Mouse (Mus musculus) heart, embryonic 12.5 days (tissue): ENCODE results near the gene Igfbp5. TPM values are rescaled to one million over a fixed set of nuclear protein-coding genes. Genes with fewer than 3 reads are reported as not detected.

Experiments used
- ATAC-seq: fragments of 200-750 bp; cut with Nextera tagmentation; 2 replicates; pipeline ENCODE4 v1.8.0; 2017; ENCODE audit warnings: moderate TSS enrichment, moderate library complexity; ENCODE audit not compliant: insufficient number of reproducible peaks, low FRiP score
- H3K27ac ChIP-seq: fragments of 300-500 bp; sonication (generic); 2 replicates; pipeline ENCODE4 v1.5.1; 2016; ENCODE audit warnings: mild to moderate bottlenecking, moderate library complexity; ENCODE audit not compliant: poor library complexity, severe bottlenecking
- H3K27me3 ChIP-seq: fragments of 300-500 bp; sonication (generic); replicated peaks from 2 replicates; pipeline ENCODE4 v1.6.1; 2016; ENCODE audit warnings: mild to moderate bottlenecking, moderate library complexity
- H3K36me3 ChIP-seq: fragments of 300-500 bp; sonication (generic); 2 replicates; pipeline ENCODE4 v1.6.1; 2016; ENCODE audit warnings: mild to moderate bottlenecking, moderate library complexity
- H3K4me1 ChIP-seq: fragments of 300-500 bp; sonication (generic); replicated peaks from 2 replicates; pipeline ENCODE4 v1.6.1; 2016; ENCODE audit warnings: mild to moderate bottlenecking
- H3K4me2 ChIP-seq: fragments of 300-500 bp; sonication (generic); 2 replicates; pipeline ENCODE4 v1.6.1; 2016; ENCODE audit warnings: mild to moderate bottlenecking, moderate library complexity
- H3K4me3 ChIP-seq: fragments of 300-500 bp; sonication (generic); 2 replicates; pipeline ENCODE4 v1.5.1; 2016; ENCODE audit warnings: mild to moderate bottlenecking
- H3K9ac ChIP-seq: fragments of 300-500 bp; sonication (generic); 2 replicates; pipeline ENCODE4 v1.6.1; 2016; ENCODE audit warnings: mild to moderate bottlenecking, moderate library complexity
- H3K9me3 ChIP-seq: fragments of 300-500 bp; sonication (generic); replicated peaks from 2 replicates; pipeline ENCODE4 v1.6.1; 2016; ENCODE audit warnings: mild to moderate bottlenecking, moderate library complexity
- WGBS: fragments of 180-500 bp; shearing (Covaris S2); methylation state at CpG from one replicate; pipeline ENCODE4 v1.1.7; 2016; 5-methylcytosine and 5-hydroxymethylcytosine counted together
- polyA plus RNA-seq: library from polyadenylated mRNA; unstranded; fragments of >200 nt; fragmentation: Nextera tagmentation; extraction: Ambion mirVana; gene quantifications from 2 replicates; pipeline ENCODE4 v1.2.1, GENCODE M21; 2016

Igfbp5 gene
- polyA plus RNA-seq, 1 experiment from 2014 or later = 179 TPM

DNA sequence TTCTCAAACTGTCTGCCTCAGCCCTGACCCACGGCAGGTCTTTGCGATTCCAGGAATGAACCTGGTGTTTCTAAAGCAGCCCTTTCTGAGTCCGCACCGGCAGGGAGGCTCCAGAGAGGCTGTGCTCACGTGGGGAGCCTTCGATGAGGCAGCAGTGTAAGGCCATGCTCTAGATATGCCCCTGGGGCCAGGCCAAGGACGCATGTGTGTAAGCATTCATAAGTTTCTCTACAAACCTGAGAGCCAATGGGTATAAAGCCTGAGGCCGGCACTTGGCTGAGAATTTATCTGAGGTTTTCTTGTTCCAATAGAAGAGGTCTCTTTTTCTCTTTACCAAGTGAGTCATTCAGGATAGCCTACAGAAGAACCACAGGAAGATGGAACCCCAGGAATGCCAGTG is 35.3 kb downstream of the Igfbp5 start:
- Histone ChIP-seq H3K4me1 (peaks cover 20% of the 10 kb centered on the region), H3K9ac (no peak overlapping the region), H3K4me2 (no peak overlapping the region), H3K27me3 (no peaks in the 10 kb centered on the region), H3K4me3 (no peak overlapping the region), H3K27ac (no peak overlapping the region), H3K9me3 (no peaks in the 10 kb centered on the region), H3K36me3 (no peaks in the 10 kb centered on the region)
- 42% methylated on average over 8 of the region's 8 CpGs for WGBS
- no peak for ATAC-seq

DNA sequence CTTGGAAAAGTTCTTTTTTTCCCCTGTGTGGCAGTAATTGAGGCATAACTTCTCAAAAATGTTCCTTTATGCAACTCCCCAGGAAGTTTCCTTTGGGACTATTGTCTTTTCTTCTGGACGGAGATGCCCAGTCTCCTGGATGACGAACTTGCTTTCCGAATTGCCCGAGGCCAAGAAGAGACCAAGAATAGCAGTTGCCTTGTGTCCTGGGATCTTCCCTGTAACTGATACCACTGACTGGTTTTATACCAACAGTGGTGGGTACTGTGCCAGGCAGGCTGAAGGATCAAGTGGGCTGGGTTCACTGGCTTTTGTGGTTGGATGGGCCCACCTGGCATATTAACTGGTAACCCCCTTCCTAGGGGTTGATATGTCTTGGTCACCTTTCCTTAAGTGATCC is 41.1 kb downstream of the Igfbp5 start:
- H3K4me3 ChIP-seq = no peak overlapping the region
- no peaks in the 10 kb centered on the region for H3K9me3 ChIP-seq
- peaks cover 11% of the 10 kb centered on the region for H3K4me1 ChIP-seq
- no peak for ATAC-seq
- no peak overlapping the region for H3K4me2 ChIP-seq
- 87% methylated on average over 4 of the region's 4 CpGs for WGBS
- no peaks in the 10 kb centered on the region for H3K27me3 ChIP-seq
- H3K9ac ChIP-seq = no peak overlapping the region
- no peak overlapping the region for H3K27ac ChIP-seq
- H3K36me3 ChIP-seq = no peaks in the 10 kb centered on the region

- WGBS = 23% methylated on average over 3 of the region's 3 CpGs
- H3K4me3 ChIP-seq = no peak overlapping the region
- H3K4me1 ChIP-seq = peaks cover 18% of the 10 kb centered on the region
- H3K27ac ChIP-seq = no peak overlapping the region
- no peak overlapping the region for H3K4me2 ChIP-seq
- H3K36me3 ChIP-seq = no peaks in the 10 kb centered on the region
- H3K27me3 ChIP-seq = no peaks in the 10 kb centered on the region
- H3K9ac ChIP-seq = no peak overlapping the region
- ATAC-seq = no peak
- no peaks in the 10 kb centered on the region for H3K9me3 ChIP-seq
Observed at GRCm38 (mm10) chr1:72832715-72833153, 42.0 kb downstream of the Igfbp5 start.

DNA sequence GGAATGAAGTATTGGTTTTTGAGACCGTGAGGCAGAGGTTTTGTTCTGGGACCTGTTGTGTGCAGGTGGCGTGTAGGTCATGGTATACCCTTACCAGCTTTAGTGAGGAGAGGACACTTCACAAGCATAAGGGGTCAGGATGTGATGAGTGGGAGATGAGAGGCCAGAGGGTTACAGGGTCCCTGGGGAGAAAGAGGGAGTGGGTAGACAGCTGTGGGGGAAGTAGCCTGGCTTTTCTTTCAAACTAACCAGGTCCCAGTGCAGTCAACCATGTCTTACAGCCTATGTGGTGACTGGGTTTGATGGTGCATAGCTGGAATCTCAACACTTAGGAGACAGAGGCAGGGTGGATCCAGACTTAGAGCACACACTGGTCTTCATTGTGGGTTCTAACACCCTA is 44.2 kb downstream of the Igfbp5 start:
- Histone ChIP-seq H3K36me3 (no peaks in the 10 kb centered on the region), H3K4me1 (peaks cover 39% of the 10 kb centered on the region), H3K4me2 (no peak overlapping the region), H3K27ac (no peak overlapping the region), H3K9ac (no peak overlapping the region), H3K4me3 (no peak overlapping the region), H3K9me3 (no peaks in the 10 kb centered on the region), H3K27me3 (0 out of 2 replicates have a peak, but pooled peaks cover 3% of the 10 kb centered on the region)
- no peak for ATAC-seq
- 82% methylated on average over 2 of the region's 2 CpGs for WGBS

DNA sequence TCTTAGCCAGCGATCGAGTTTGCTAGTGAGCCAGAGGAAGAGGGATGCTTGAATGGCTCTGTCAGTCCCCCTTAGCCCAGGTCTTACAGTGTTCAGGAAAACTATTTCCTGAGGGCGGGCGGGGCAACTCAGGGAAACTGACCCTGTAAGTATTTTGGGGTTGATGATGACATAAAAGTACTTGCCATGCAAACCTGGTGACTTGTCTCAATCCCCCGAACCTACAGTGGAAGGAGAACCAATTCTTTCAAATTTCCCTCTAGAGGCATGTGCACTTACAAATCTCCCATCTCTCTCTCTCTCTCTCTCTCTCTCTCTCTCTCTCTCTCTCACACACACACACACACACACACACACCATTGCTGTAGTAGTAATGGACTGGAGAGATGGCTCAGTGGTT is 45.8 kb downstream of the Igfbp5 start:
- Histone ChIP-seq H3K4me3 (no peak overlapping the region), H3K9me3 (no peaks in the 10 kb centered on the region), H3K4me1 (peaks cover 46% of the 10 kb centered on the region), H3K27ac (no peak overlapping the region), H3K4me2 (no peak overlapping the region), H3K9ac (no peak overlapping the region), H3K27me3 (0 out of 2 replicates have a peak, but pooled peaks cover 3% of the 10 kb centered on the region), H3K36me3 (no peaks in the 10 kb centered on the region)
- 85% methylated on average over 5 of the region's 5 CpGs for WGBS
- ATAC-seq = no peak

DNA sequence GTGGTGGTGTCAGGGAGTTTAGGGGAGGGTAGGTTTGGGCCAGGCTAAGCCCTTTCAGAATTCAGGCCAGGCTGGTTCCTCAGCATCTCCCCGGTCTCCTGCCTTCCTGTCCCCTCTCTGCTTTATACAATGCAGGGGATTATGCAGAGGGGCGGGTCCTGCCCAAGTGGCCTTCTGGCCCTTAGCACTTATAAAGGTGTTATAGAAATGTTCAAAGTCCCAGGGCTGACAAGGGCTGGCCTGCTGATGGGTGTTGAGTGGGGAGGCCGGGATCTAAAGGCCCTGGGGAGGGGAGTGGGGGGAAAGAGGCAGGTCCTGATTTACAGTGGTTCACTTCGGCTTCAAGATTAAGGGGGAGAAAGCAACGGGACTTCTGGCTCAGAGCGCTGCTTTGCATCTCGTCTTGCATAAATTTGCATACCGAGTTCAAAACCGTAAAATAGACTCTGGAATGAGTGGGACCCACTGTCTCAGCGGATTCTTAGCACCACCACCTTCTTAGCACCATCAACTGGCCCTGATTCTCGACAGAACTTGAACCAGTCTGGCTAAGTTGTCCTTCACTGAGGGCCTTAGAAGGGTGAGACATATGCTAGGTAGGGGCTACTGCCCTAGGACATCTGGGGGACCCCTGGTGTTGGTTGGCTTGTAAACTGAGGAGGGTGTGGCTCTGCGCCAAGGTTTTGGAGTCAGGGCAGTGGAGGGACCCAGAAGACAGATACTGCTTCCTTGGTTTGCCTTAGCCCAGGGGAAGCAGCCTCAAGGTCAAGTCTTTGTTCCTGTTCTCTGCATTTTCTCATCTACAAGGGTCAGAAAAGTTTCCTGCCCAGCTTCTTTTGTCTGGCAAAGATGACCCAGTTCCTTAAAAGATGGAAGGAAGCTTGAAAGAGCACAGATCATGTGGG is 47.0 kb downstream of the Igfbp5 start:
- Histone ChIP-seq H3K4me1 (peaks cover 40% of the 10 kb centered on the region), H3K27ac (no peak overlapping the region), H3K9me3 (no peaks in the 10 kb centered on the region), H3K9ac (no peak overlapping the region; the same call in 1 of the 2 replicates), H3K4me3 (no peak overlapping the region), H3K36me3 (no peaks in the 10 kb centered on the region), H3K27me3 (0 out of 2 replicates have a peak, but pooled peaks cover 3% of the 10 kb centered on the region), H3K4me2 (peak overlapping the region; percentile 97)
- no peak for ATAC-seq
- WGBS = 28% methylated on average over 12 of the region's 12 CpGs

DNA sequence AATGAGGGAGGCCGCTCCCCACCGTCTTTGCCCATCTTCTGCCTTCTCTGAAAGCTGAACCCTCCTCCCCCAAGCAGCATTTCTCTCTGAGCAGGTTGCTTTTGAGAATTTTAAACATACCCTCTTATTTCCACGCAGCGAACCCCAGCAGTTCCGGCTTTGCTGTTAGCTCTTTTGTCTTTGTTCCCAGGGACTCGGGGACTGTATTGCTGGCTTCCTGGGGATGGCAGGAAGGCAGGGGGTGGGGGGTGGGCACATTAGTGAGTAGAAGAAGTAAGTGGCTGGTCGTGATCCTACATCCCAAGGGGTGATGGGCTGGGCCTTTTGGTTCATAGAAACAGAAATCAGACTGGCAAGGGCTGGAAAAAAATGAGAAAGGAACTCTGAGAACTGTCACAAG is 47.8 kb downstream of the Igfbp5 start:
- no peak for ATAC-seq
- peak overlapping the region; percentile 25 for H3K9ac ChIP-seq
- no peaks in the 10 kb centered on the region for H3K36me3 ChIP-seq
- WGBS = 13% methylated on average over 7 of the region's 7 CpGs
- H3K4me3 ChIP-seq = peak overlapping the region; percentile 22
- peaks cover 35% of the 10 kb centered on the region for H3K4me1 ChIP-seq
- peak overlapping the region; percentile 26; the same call in 1 of the 2 replicates for H3K27ac ChIP-seq
- peak overlapping the region; percentile 97 for H3K4me2 ChIP-seq
- H3K9me3 ChIP-seq = no peaks in the 10 kb centered on the region
- H3K27me3 ChIP-seq = 0 out of 2 replicates have a peak, but pooled peaks cover 3% of the 10 kb centered on the region

GRCm38 (mm10) chr1:72826446-72826845 is 48.2 kb downstream of the Igfbp5 start:
- Histone ChIP-seq H3K4me1 (peaks cover 35% of the 10 kb centered on the region), H3K36me3 (no peaks in the 10 kb centered on the region), H3K27me3 (0 out of 2 replicates have a peak, but pooled peaks cover 3% of the 10 kb centered on the region), H3K4me3 (peak overlapping the region; percentile 22), H3K27ac (peak overlapping the region; percentile 26; the same call in 1 of the 2 replicates), H3K9ac (peak overlapping the region; percentile 25), H3K4me2 (peak overlapping the region; percentile 97), H3K9me3 (no peaks in the 10 kb centered on the region)
- no peak for ATAC-seq
- 16% methylated on average over 6 of the region's 6 CpGs for WGBS

- H3K9me3 ChIP-seq = no peaks in the 10 kb centered on the region
- WGBS = 31% methylated on average over 4 of the region's 4 CpGs
- peak overlapping the region; percentile 59 for H3K4me3 ChIP-seq
- no peaks in the 10 kb centered on the region for H3K36me3 ChIP-seq
- H3K4me2 ChIP-seq = peak overlapping the region; percentile 97
- H3K27ac ChIP-seq = no peak overlapping the region
- H3K27me3 ChIP-seq = 0 out of 2 replicates have a peak, but pooled peaks cover 3% of the 10 kb centered on the region
- 0 out of 2 replicates have a peak overlapping the region, but pooled peaks have one; percentile 25 for H3K9ac ChIP-seq
- H3K4me1 ChIP-seq = peaks cover 35% of the 10 kb centered on the region
- no peak for ATAC-seq
Observed at GRCm38 (mm10) chr1:72825921-72826320, 48.8 kb downstream of the Igfbp5 start.

- peak overlapping the region; percentile 59 for H3K4me3 ChIP-seq
- H3K27ac ChIP-seq = no peak overlapping the region
- H3K9ac ChIP-seq = peak overlapping the region; percentile 74
- no peaks in the 10 kb centered on the region for H3K9me3 ChIP-seq
- H3K4me1 ChIP-seq = peaks cover 35% of the 10 kb centered on the region
- no peak for ATAC-seq
- H3K27me3 ChIP-seq = 0 out of 2 replicates have a peak, but pooled peaks cover 3% of the 10 kb centered on the region
- H3K36me3 ChIP-seq = no peaks in the 10 kb centered on the region
- 1% methylated on average over 20 of the region's 20 CpGs for WGBS
- H3K4me2 ChIP-seq = peak overlapping the region; percentile 97
Observed at GRCm38 (mm10) chr1:72825286-72825685, 49.4 kb downstream of the Igfbp5 start.

- H3K27ac ChIP-seq = no peak overlapping the region
- H3K4me3 ChIP-seq = peak overlapping the region; percentile 59
- no peaks in the 10 kb centered on the region for H3K36me3 ChIP-seq
- H3K4me1 ChIP-seq = peaks cover 35% of the 10 kb centered on the region
- H3K4me2 ChIP-seq = peak overlapping the region; percentile 97
- under 1% methylated on average over 37 of the region's 37 CpGs for WGBS
- peak; percentile 13; the same call in 1 of the 2 replicates for ATAC-seq
- 0 out of 2 replicates have a peak, but pooled peaks cover 3% of the 10 kb centered on the region for H3K27me3 ChIP-seq
- H3K9me3 ChIP-seq = no peaks in the 10 kb centered on the region
- H3K9ac ChIP-seq = peak overlapping the region; percentile 74
Observed at GRCm38 (mm10) chr1:72824707-72825101, 50.0 kb downstream of the Igfbp5 start.
